Mouse (Mus musculus): Measurements from ENCODE around the gene Dctn3. TPM values are rescaled to one million over a fixed set of nuclear protein-coding genes. Genes with fewer than 3 reads are reported as not detected.
A peak's percentile ranks its signal among the peaks of the same experiment; 100 is the strongest.
"Not testable (repeated sequence)": the region's sequence is repeated elsewhere in the genome, so short reads cannot be mapped to it uniquely, and the experiment has no call there.

The Dctn3 gene
- polyA plus RNA-seq, 1 experiment from 2014 or later = 330 TPM

- Histone ChIP-seq H3K4me1 (ENCODE audit: control insufficient read depth, insufficient read depth, low read length) (peaks cover 35% of the 10 kb centered on the region), H3K4me3 (ENCODE audit: low read depth, low read length) (no peak overlapping the region), H3K27ac (ENCODE audit: low read depth, low read length) (no peak overlapping the region), H3K9ac (ENCODE audit: low read length) (no peak overlapping the region), H3K27me3 (replicated peaks; ENCODE audit: control insufficient read depth, insufficient read depth, low read length) (no peaks in the 10 kb centered on the region), H3K36me3 (ENCODE audit: control insufficient read depth, insufficient read depth, low read length) (peaks cover 7% of the 10 kb centered on the region; the same call in 1 of the 2 replicates), H3K9me3 (replicated peaks; ENCODE audit: control insufficient read depth, low read length) (no peaks in the 10 kb centered on the region), H3K4me2 (ENCODE audit: low read length) (no peak overlapping the region)
- 39% methylated on average over 8 of the region's 8 CpGs for WGBS
- ATAC-seq = peak; percentile 27
- DNase-seq (ENCODE audit: low spot score) = peak; percentile 92
Observed at GRCm38 (mm10) chr4:41708192-41708745, 14.7 kb downstream of the Dctn3 start.

- DNase-seq (ENCODE audit: low spot score) (peak; percentile 96), ATAC-seq (peak; percentile 85)
- 0 out of 2 replicates have a peak overlapping the region, but pooled peaks have one; percentile 17 for H3K27ac ChIP-seq (ENCODE audit: low read depth, low read length)
- no peaks in the 10 kb centered on the region for H3K9me3 ChIP-seq (replicated peaks; ENCODE audit: control insufficient read depth, low read length)
- under 1% methylated on average over 13 of the region's 13 CpGs for WGBS
- peaks cover 28% of the 10 kb centered on the region for H3K4me1 ChIP-seq (ENCODE audit: control insufficient read depth, insufficient read depth, low read length)
- H3K27me3 ChIP-seq (replicated peaks; ENCODE audit: control insufficient read depth, insufficient read depth, low read length) = no peaks in the 10 kb centered on the region
- H3K36me3 ChIP-seq (ENCODE audit: control insufficient read depth, insufficient read depth, low read length) = peaks cover 5% of the 10 kb centered on the region; the same call in 1 of the 2 replicates
- no peak overlapping the region for H3K9ac ChIP-seq (ENCODE audit: low read length)
- H3K4me3 ChIP-seq (ENCODE audit: low read depth, low read length) = no peak overlapping the region
- peak overlapping the region; percentile 27 for H3K4me2 ChIP-seq (ENCODE audit: low read length)
Observed at GRCm38 (mm10) chr4:41707011-41707535, 15.9 kb downstream of the Dctn3 start.

- 40% methylated on average over 19 of the region's 19 CpGs for WGBS
- peaks cover 19% of the 10 kb centered on the region for H3K4me1 ChIP-seq (ENCODE audit: control insufficient read depth, insufficient read depth, low read length)
- DNase-seq (ENCODE audit: low spot score) (peak; percentile 58), ATAC-seq (peak; percentile 21)
- H3K4me2 ChIP-seq (ENCODE audit: low read length) = peak overlapping the region; percentile 27
- H3K9me3 ChIP-seq (replicated peaks; ENCODE audit: control insufficient read depth, low read length) = no peaks in the 10 kb centered on the region
- H3K9ac ChIP-seq (ENCODE audit: low read length) = no peak overlapping the region; the same call in 1 of the 2 replicates
- no peaks in the 10 kb centered on the region; the same call in 1 of the 2 replicates for H3K36me3 ChIP-seq (ENCODE audit: control insufficient read depth, insufficient read depth, low read length)
- no peak overlapping the region for H3K4me3 ChIP-seq (ENCODE audit: low read depth, low read length)
- H3K27ac ChIP-seq (ENCODE audit: low read depth, low read length) = peak overlapping the region; percentile 17; the same call in 1 of the 2 replicates
- H3K27me3 ChIP-seq (replicated peaks; ENCODE audit: control insufficient read depth, insufficient read depth, low read length) = no peaks in the 10 kb centered on the region
Observed at GRCm38 (mm10) chr4:41705922-41706754, 16.8 kb downstream of the Dctn3 start.

GRCm38 (mm10) chr4:41704651-41705050 lies 18.3 kb downstream of the Dctn3 start:
- no peak for DNase-seq (ENCODE audit: low spot score)
- Histone ChIP-seq H3K4me3 (ENCODE audit: low read depth, low read length) (no peak overlapping the region), H3K4me2 (ENCODE audit: low read length) (no peak overlapping the region), H3K27me3 (replicated peaks; ENCODE audit: control insufficient read depth, insufficient read depth, low read length) (no peaks in the 10 kb centered on the region), H3K9me3 (replicated peaks; ENCODE audit: control insufficient read depth, low read length) (no peaks in the 10 kb centered on the region), H3K36me3 (ENCODE audit: control insufficient read depth, insufficient read depth, low read length) (no peaks in the 10 kb centered on the region), H3K27ac (ENCODE audit: low read depth, low read length) (no peak overlapping the region), H3K9ac (ENCODE audit: low read length) (no peak overlapping the region), H3K4me1 (ENCODE audit: control insufficient read depth, insufficient read depth, low read length) (peaks cover 19% of the 10 kb centered on the region)
- ATAC-seq = no peak
- WGBS = 9% methylated on average over 5 of the region's 5 CpGs

GRCm38 (mm10) chr4:41702226-41702625 lies 20.7 kb downstream of the Dctn3 start:
- H3K4me3 ChIP-seq (ENCODE audit: low read depth, low read length); H3K27me3 ChIP-seq (replicated peaks; ENCODE audit: control insufficient read depth, insufficient read depth, low read length); H3K9ac ChIP-seq (ENCODE audit: low read length); DNase-seq (ENCODE audit: low spot score); H3K4me2 ChIP-seq (ENCODE audit: low read length); H3K27ac ChIP-seq (ENCODE audit: low read depth, low read length); H3K36me3 ChIP-seq (ENCODE audit: control insufficient read depth, insufficient read depth, low read length); ATAC-seq; H3K9me3 ChIP-seq (replicated peaks; ENCODE audit: control insufficient read depth, low read length): not testable (repeated sequence)
- 78% methylated on average over 2 of the region's 2 CpGs for WGBS
- H3K4me1 ChIP-seq (ENCODE audit: control insufficient read depth, insufficient read depth, low read length) = peaks cover 15% of the 10 kb centered on the region

DNA sequence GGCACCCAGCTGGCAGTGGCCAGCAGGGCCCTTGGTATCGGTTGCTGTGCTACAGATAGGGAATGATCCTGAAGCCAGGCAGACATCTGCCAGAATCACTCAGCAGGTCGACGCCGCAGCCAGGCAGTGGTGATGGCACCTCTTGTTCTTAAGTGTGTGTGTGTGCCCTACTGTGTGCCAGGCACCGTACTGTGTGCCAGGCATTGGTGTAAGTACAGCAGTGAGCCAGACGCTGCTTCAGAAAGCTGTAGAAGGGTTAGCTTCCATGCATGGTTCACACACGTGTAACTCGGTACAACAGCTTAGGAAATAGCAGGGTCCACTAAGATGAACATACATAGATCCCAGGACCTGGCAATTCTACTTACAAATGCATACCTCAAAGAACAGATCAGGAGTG lies 22.7 kb downstream of the Dctn3 start:
- ATAC-seq; H3K4me1 ChIP-seq (ENCODE audit: control insufficient read depth, insufficient read depth, low read length); H3K36me3 ChIP-seq (ENCODE audit: control insufficient read depth, insufficient read depth, low read length); H3K27ac ChIP-seq (ENCODE audit: low read depth, low read length); H3K4me3 ChIP-seq (ENCODE audit: low read depth, low read length); H3K27me3 ChIP-seq (replicated peaks; ENCODE audit: control insufficient read depth, insufficient read depth, low read length); H3K9me3 ChIP-seq (replicated peaks; ENCODE audit: control insufficient read depth, low read length); DNase-seq (ENCODE audit: low spot score); H3K9ac ChIP-seq (ENCODE audit: low read length); H3K4me2 ChIP-seq (ENCODE audit: low read length): not testable (repeated sequence)
- 80% methylated on average over 2 of the region's 8 CpGs for whole genome bisulfite sequencing

- not testable (repeated sequence) for H3K4me2 ChIP-seq (ENCODE audit: low read length); H3K9me3 ChIP-seq (replicated peaks; ENCODE audit: control insufficient read depth, low read length); H3K36me3 ChIP-seq (ENCODE audit: control insufficient read depth, insufficient read depth, low read length); DNase-seq (ENCODE audit: low spot score); H3K27ac ChIP-seq (ENCODE audit: low read depth, low read length); ATAC-seq; H3K4me1 ChIP-seq (ENCODE audit: control insufficient read depth, insufficient read depth, low read length); H3K9ac ChIP-seq (ENCODE audit: low read length); H3K27me3 ChIP-seq (replicated peaks; ENCODE audit: control insufficient read depth, insufficient read depth, low read length); H3K4me3 ChIP-seq (ENCODE audit: low read depth, low read length)
- 96% methylated on average over 9 of the region's 10 CpGs for WGBS
Observed at GRCm38 (mm10) chr4:41699783-41700182, 23.2 kb downstream of the Dctn3 start, which contains the start of gene Il11ra1. Il11ra1 (plus strand) TSS chr4:41699989.

DNA sequence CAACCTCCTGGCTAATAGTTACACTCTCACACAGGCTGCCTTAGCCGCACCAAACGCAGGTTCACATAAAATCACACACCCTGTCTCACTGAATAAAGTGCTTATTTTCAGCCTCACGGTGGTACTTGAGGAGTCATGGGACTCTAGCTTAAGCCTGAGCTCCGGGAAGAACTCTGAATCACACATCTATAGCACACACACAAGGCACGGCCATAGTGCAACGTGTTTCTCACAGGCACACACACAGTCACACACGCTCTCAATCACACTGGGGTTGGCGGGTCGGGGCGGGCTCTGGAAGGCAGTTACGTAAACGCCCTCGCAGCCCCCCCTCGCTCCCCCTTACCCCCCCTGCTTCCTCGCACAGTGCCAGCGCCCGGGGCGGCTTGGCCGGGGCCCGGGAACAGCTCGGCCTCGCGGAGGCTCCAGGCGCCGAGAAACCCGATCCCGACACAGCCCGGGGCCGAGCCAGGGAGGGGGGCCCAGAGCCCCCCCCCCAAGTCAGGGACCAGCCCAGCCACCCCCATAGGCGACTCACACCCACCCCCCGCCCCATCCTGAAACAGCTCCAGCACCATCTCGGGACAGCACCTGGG lies 24.5 kb downstream of the Dctn3 start:
- DNase-seq (ENCODE audit: low spot score) = peak; percentile 20
- ATAC-seq; H3K27me3 ChIP-seq (replicated peaks; ENCODE audit: control insufficient read depth, insufficient read depth, low read length); H3K4me1 ChIP-seq (ENCODE audit: control insufficient read depth, insufficient read depth, low read length); H3K9me3 ChIP-seq (replicated peaks; ENCODE audit: control insufficient read depth, low read length); H3K4me3 ChIP-seq (ENCODE audit: low read depth, low read length); H3K9ac ChIP-seq (ENCODE audit: low read length); H3K4me2 ChIP-seq (ENCODE audit: low read length); H3K27ac ChIP-seq (ENCODE audit: low read depth, low read length); H3K36me3 ChIP-seq (ENCODE audit: control insufficient read depth, insufficient read depth, low read length): not testable (repeated sequence)
- 7% methylated on average over 20 of the region's 32 CpGs for WGBS

All from forebrain, embryonic 14.5 days (tissue).